Mouse (Mus musculus) testis, postnatal 14 days (tissue): Measurements from ENCODE around the gene Kpna3.

ENCODE experiments used
- DNase-seq: peaks from one replicate; pipeline ENCODE4 v3.0.0; 2021; ENCODE audit warnings: low spot score

The Kpna3 gene

GRCm38 (mm10) chr14:61320765-61321164 is 118.9 kb downstream of the Kpna3 start:
- DNase-seq = no peak

DNA sequence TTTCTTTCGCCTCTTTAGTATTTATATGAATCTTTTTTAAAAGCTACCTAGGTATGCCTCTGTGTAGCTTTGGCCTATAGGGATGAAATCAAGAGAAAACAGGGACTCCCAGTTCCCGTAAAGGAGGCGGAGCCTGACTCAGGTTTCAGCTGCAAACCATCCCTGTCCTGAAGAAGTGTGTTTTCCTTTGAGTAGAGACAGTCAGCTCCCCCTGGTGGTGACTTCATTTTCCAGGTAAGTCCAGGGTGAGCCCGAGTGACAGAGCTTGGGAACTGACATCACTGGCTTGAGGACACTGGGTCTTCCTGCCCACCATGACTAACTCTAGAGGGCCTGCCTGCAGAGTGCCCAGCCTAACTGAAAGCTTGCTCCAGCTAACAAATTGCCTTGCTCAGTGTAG is 122.8 kb downstream of the Kpna3 start:
- no peak for DNase-seq
